In the genomic region with DNA sequence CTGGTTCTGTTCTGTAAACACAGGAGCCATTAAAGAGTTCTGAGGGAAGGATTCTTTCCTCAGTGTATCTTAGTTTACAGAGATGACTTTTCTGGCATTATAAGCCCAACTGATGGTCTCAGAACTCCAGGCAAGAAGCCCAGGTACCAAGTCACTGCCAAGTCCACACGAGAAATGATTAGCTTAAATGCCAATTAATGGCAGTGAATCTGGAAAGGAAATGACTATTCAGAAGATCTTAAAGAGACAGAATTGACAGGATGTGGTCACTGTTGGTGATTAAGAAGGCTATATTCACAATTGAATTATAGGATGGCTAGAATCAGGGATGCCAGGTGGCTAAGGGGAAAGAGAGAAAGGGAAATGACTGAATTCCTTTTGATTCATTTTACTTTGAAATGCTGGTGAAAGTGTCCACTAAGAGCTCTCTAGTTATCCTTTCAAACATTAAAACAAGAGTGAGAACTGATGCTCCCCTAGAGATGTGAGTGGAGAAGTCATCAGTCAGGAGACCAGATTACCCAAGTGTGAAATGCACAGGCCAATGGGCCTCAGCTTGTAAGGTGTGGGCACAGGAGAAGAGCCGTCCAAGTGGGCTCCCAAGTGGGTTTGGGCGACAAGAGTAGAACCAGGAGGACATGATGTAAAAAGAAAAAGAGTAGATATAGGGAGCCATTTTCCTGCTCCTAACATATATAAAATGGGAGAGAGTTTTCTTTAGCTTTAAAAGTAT, we compare ENCODE assay signal across 16 mouse cellular contexts.
"Had no signal": no experiment of that assay in that cellular context is flagged by ENCODE, and none has a peak within 500 bp of the region (broad histone marks: within the 10 kb centered on the region; RNA-seq: fewer than 3 reads in every experiment).

No protein-coding gene starts in this region.

- H3K27me3 ChIP-seq: limb, embryonic 13.5 days; neural tube, embryonic 12.5 days had no signal

- H3K4me2 ChIP-seq: limb, embryonic 13.5 days; neural tube, embryonic 12.5 days had no signal

- H3K36me3 ChIP-seq: midbrain, embryonic 10.5 days; neural tube, embryonic 12.5 days had no signal

- H3K9me3 ChIP-seq: limb, embryonic 13.5 days; midbrain, embryonic 10.5 days; neural tube, embryonic 12.5 days had no signal

- H3K4me1 ChIP-seq: limb, embryonic 13.5 days; neural tube, embryonic 12.5 days had no signal

- H3K27ac ChIP-seq: kidney, postnatal 0 days; limb, embryonic 13.5 days; liver, embryonic 14.5 days; midbrain, embryonic 10.5 days; neural tube, embryonic 12.5 days had no signal

- H3K4me3 ChIP-seq: limb, embryonic 13.5 days; midbrain, embryonic 10.5 days; myocyte; neural tube, embryonic 12.5 days had no signal

- H3K9ac ChIP-seq: limb, embryonic 13.5 days; liver, embryonic 14.5 days; neural tube, embryonic 12.5 days had no signal

- DNase-seq: kidney, postnatal 36 days; layer of hippocampus, adult 9-11 months; layer of hippocampus, postnatal 36 days; lung, adult 18-20 months; lung, postnatal 36 days; midbrain, embryonic 14.5 days; right cerebral cortex, postnatal 4 days; spleen, adult 18-20 months; thymus, adult 18-20 months; thymus, postnatal 14 days had no signal
